Mouse (Mus musculus): ENCODE data around the gene Banf1.

The Banf1 gene

DNA sequence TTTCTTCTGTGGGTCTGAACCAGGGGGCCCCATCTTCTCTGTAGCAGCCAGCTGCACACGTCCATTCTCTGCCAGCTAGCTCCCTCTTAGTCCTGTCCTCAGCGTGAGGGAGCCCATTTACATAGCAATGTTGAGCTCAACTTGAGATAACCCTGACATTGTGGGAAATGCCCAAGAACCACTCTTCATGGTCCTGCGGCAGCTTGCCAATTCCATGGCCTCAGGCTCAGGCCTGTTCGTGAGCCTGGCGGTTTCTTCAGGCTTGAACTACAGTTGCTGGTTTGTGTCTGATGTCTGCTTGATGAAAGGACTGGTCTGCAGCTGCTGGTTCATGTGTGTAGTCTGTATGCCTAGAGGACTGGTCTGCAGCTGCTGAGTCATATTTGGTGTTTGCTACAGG is 32.2 kb downstream of the Banf1 start:
- in situ Hi-C loops (cut with MboI; ENCODE audit: unreplicated experiment in 2 of 2), result loop anchor here in 1 of 2 experiments (5.0 kb wide), 1 partner anchor 73 kb away; no protein-coding TSS in a partner anchor

DNA sequence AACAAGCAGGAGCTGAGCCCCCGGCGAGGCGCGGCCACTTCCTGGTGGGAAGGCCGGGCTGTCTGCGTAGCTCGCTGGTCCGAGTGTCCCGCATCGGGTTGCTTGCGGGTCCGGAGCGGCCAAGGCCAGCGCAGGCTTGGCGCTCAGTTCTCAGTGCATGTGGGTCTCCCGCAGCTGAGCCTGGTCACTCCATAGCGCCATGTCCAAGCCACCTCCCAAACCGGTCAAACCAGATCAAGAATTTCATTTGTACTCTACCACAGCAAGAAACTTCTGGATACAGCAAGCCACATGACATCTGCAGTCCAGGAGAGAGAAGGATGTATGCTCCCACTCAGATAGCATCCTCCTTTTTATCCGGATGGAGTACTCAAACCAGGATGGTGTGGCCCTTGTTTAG is 39.0 kb downstream of the Banf1 start:
- in situ Hi-C loops (cut with MboI; ENCODE audit: unreplicated experiment in 2 of 2), result no loop called here

- in situ Hi-C loops (cut with MboI; ENCODE audit: unreplicated experiment in 2 of 2), result no loop called here
Observed at GRCm38 (mm10) chr19:5323801-5324200, 43.2 kb downstream of the Banf1 start.

Data from v-Abl transformed pro-B cells (cell line).